Mouse (Mus musculus): ENCODE results near the gene Cts6. TPM values are rescaled to one million over a fixed set of nuclear protein-coding genes. Genes with fewer than 3 reads are reported as not detected.
"Not testable (repeated sequence)": the region's sequence is repeated elsewhere in the genome, so short reads cannot be mapped to it uniquely, and the experiment has no call there.

Gene Cts6
- polyA plus RNA-seq (2015; fragmentation: Nextera tagmentation; extraction: Ambion mirVana) = not detected in 2 replicates

DNA sequence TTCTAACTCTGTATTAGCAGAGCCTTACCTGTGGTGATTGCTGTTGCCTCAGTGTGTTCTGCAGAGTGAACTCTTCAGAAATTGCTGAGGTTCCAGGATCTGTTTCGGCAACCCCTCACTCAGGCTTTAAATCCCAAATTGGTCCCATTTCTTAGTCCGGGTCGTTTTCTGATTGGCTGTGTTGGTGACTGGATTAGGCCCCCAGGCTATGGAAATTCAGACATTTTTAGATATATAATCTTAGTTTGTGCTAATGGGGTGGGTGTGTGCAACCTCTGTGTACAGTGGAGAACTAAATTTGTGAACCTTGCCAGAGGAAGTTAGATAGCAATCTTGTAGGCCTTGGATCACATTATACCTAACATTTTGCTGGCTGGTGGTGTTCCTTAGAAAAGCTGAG, at the start of gene Cts6:
TSS of gene Cts6 (minus strand) at position 101 of the 400 bp plus-strand sequence.
- Histone ChIP-seq H3K9ac (ENCODE audit: low read length) (no peak within 1 kb of the TSS), H3K9me3 (replicated peaks; ENCODE audit: control insufficient read depth, low read length) (no peaks in the 10 kb centered on the region; the same call in none of the 2 replicates), H3K4me2 (ENCODE audit: low read depth, low read length) (no peak within 1 kb of the TSS), H3K27ac (ENCODE audit: low read length) (no peak within 1 kb of the TSS), H3K36me3 (ENCODE audit: control insufficient read depth, insufficient read depth) (no peaks in the 10 kb centered on the region), H3K4me1 (ENCODE audit: control insufficient read depth, insufficient read depth, low read length) (no peaks in the 10 kb centered on the region), H3K4me3 (ENCODE audit: low read length) (no peak within 1 kb of the TSS), H3K27me3 (ENCODE audit: control insufficient read depth, insufficient read depth, low read length) (no peaks in the 10 kb centered on the region)
- ATAC-seq (replicated peaks; ENCODE audit: extremely low read depth, insufficient read depth, low FRiP score) = no peak
- 84% methylated on average over 3 of the region's 3 CpGs for WGBS

GRCm38 (mm10) chr13:61241076-61241947, 38.1 kb upstream of the Cts6 start:
- no peaks in the 10 kb centered on the region for H3K36me3 ChIP-seq (ENCODE audit: control insufficient read depth, insufficient read depth)
- WGBS = 52% methylated on average over 13 of the region's 13 CpGs
- no peaks in the 10 kb centered on the region for H3K4me1 ChIP-seq (ENCODE audit: control insufficient read depth, insufficient read depth, low read length)
- no peak overlapping the region for H3K4me3 ChIP-seq (ENCODE audit: low read length)
- H3K27me3 ChIP-seq (ENCODE audit: control insufficient read depth, insufficient read depth, low read length) = no peaks in the 10 kb centered on the region
- peaks cover 3% of the 10 kb centered on the region; the same call in 1 of the 2 replicates for H3K9me3 ChIP-seq (replicated peaks; ENCODE audit: control insufficient read depth, low read length)
- no peak overlapping the region for H3K9ac ChIP-seq (ENCODE audit: low read length)
- ATAC-seq (replicated peaks; ENCODE audit: extremely low read depth, insufficient read depth, low FRiP score) = no peak
- no peak overlapping the region for H3K4me2 ChIP-seq (ENCODE audit: low read depth, low read length)
- no peak overlapping the region for H3K27ac ChIP-seq (ENCODE audit: low read length)

- not testable (repeated sequence) for H3K27me3 ChIP-seq (ENCODE audit: control insufficient read depth, insufficient read depth, low read length); H3K4me3 ChIP-seq (ENCODE audit: low read length); ATAC-seq (replicated peaks; ENCODE audit: extremely low read depth, insufficient read depth, low FRiP score); H3K4me2 ChIP-seq (ENCODE audit: low read depth, low read length); H3K4me1 ChIP-seq (ENCODE audit: control insufficient read depth, insufficient read depth, low read length); H3K36me3 ChIP-seq (ENCODE audit: control insufficient read depth, insufficient read depth); H3K27ac ChIP-seq (ENCODE audit: low read length); H3K9ac ChIP-seq (ENCODE audit: low read length); H3K9me3 ChIP-seq (replicated peaks; ENCODE audit: control insufficient read depth, low read length)
- 62% methylated on average over 5 of the region's 5 CpGs for WGBS
Measured at GRCm38 (mm10) chr13:61185151-61185933, 17.9 kb downstream of the Cts6 start.

DNA sequence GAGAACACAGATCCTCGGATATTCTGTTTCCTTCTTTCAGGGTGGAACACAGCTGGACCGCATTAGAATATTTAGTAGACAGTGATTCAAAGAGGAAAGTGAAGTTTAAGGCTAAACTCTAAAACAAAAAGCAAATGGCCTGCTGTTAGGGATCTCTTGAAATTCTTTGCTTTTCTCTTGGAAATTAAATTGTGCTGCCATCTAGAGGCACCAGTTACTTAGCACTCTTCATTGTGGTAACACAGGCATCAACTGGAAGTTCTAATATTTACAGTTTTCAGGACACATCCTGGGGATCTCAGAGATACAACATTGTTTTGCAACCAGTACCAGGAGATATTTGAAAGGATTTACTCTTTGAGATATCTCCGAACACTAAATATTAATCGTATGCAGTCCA, 38.6 kb downstream of the Cts6 start:
- Histone ChIP-seq H3K9me3 (replicated peaks; ENCODE audit: control insufficient read depth, low read length) (peaks cover 4% of the 10 kb centered on the region; the same call in 1 of the 2 replicates), H3K4me2 (ENCODE audit: low read depth, low read length) (no peak overlapping the region), H3K27ac (ENCODE audit: low read length) (no peak overlapping the region), H3K36me3 (ENCODE audit: control insufficient read depth, insufficient read depth) (no peaks in the 10 kb centered on the region), H3K27me3 (ENCODE audit: control insufficient read depth, insufficient read depth, low read length) (no peaks in the 10 kb centered on the region), H3K4me3 (ENCODE audit: low read length) (no peak overlapping the region), H3K9ac (ENCODE audit: low read length) (no peak overlapping the region), H3K4me1 (ENCODE audit: control insufficient read depth, insufficient read depth, low read length) (no peaks in the 10 kb centered on the region)
- no peak for ATAC-seq (replicated peaks; ENCODE audit: extremely low read depth, insufficient read depth, low FRiP score)
- WGBS = 74% methylated on average over 4 of the region's 4 CpGs

- Histone ChIP-seq H3K9me3 (replicated peaks; ENCODE audit: control insufficient read depth, low read length) (peaks cover 3% of the 10 kb centered on the region; the same call in 1 of the 2 replicates), H3K27ac (ENCODE audit: low read length) (no peak within 1 kb of the TSS), H3K4me3 (ENCODE audit: low read length) (no peak within 1 kb of the TSS), H3K4me1 (ENCODE audit: control insufficient read depth, insufficient read depth, low read length) (no peaks in the 10 kb centered on the region), H3K27me3 (ENCODE audit: control insufficient read depth, insufficient read depth, low read length) (no peaks in the 10 kb centered on the region), H3K9ac (ENCODE audit: low read length) (no peak within 1 kb of the TSS), H3K36me3 (ENCODE audit: control insufficient read depth, insufficient read depth) (no peaks in the 10 kb centered on the region), H3K4me2 (ENCODE audit: low read depth, low read length) (no peak within 1 kb of the TSS)
- 74% methylated on average over 1 of the region's 1 CpGs for WGBS
- no peak for ATAC-seq (replicated peaks; ENCODE audit: extremely low read depth, insufficient read depth, low FRiP score)
Measured at GRCm38 (mm10) chr13:61164156-61164555, 39.1 kb downstream of the Cts6 start, which contains the start of gene Ctsr. Gene Ctsr (minus strand): TSS chr13:61164256.

Other genes with a start within 250 kb of the Cts6 start
- not detected in 2 replicates for gene Ctsj, start 197.5 kb downstream of the Cts6 start, polyA plus RNA-seq (2015; fragmentation: Nextera tagmentation; extraction: Ambion mirVana)
- not detected in 2 replicates for gene Ctsq, start 162.8 kb downstream of the Cts6 start, polyA plus RNA-seq (2015; fragmentation: Nextera tagmentation; extraction: Ambion mirVana)
- gene Ctsr, start 39.2 kb downstream of the Cts6 start, polyA plus RNA-seq (2015; fragmentation: Nextera tagmentation; extraction: Ambion mirVana) = not detected in 2 replicates
- not detected in 2 replicates for gene Cts8, start 51.9 kb upstream of the Cts6 start, polyA plus RNA-seq (2015; fragmentation: Nextera tagmentation; extraction: Ambion mirVana)
- not detected in 2 replicates for gene Gm49398, start 85.4 kb upstream of the Cts6 start, polyA plus RNA-seq (2015; fragmentation: Nextera tagmentation; extraction: Ambion mirVana)
- not detected in 2 replicates for gene Cts7, start 154.8 kb upstream of the Cts6 start, polyA plus RNA-seq (2015; fragmentation: Nextera tagmentation; extraction: Ambion mirVana)

All from heart, embryonic 16.5 days (tissue).